Mouse (Mus musculus) erythroblast, embryonic 14.5 days (primary cell): Measurements from ENCODE around the gene Frmd4a.

Source experiments
- GATA1 ChIP-seq: IDR thresholded peaks from 2 replicates; pipeline ENCODE4 v1.6.1; 2012; ENCODE audit warnings: low read length, inconsistent platforms, mixed read lengths
- TAL1 ChIP-seq: IDR thresholded peaks from 3 replicates; pipeline ENCODE4 v1.6.1; 2012; ENCODE audit warnings: low read length, inconsistent platforms, mixed read lengths

GRCm38 (mm10) chr2:4608253-4608652 lies 590.7 kb downstream of the Frmd4a start:
- TF ChIP-seq TAL1 = no peak
- no peak for TF ChIP-seq GATA1
